Mouse (Mus musculus): Measurements from ENCODE around the gene Meis1.

DNA sequence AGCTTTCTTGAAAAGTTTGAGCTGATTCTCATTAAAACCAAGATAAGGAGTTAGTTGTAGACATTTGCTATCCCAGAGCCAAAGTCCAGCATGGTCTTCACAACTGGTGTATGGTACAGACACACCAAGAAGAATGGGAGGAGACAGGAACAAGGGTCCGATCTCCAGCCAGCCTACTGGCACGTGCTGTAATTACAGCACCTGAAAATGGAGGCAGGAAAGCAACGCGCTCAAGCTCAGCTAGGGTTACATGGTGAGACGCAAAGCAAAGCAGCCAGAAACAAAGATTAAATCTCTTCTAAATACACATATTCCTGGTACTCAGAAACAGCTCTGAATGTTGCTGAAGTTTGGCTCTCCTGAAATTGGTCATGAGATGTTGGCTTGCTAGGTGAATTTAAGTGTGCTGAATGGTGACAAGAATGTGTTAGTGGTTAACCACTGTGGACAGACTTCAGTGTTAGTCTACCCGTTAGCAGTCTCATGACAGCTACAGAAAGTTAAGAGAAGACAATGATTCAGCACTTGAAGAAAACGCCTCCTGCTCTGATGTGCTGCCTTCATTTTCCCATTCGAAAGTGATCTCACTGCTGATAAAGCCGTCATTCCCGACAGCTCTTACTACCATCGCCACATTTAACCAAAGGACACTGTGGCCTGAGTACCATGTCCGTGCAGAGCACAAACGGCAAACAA is 70.0 kb downstream of the Meis1 start:
- TF ChIP-seq CTCF (IDR thresholded peaks at IDR 0.05; ENCODE audit: borderline replicate concordance, insufficient read depth, low read length), result no peak
- TF ChIP-seq POLR2A (IDR thresholded peaks at IDR 0.05; ENCODE audit: low read depth, low read length), result no peak

Measured in embryonic fibroblast, embryonic 13.5 days (primary cell).